Mouse (Mus musculus) limb, embryonic 14.5 days (tissue): ENCODE data around the gene Fndc3b. TPM values are rescaled to one million over a fixed set of nuclear protein-coding genes. Genes with fewer than 3 reads are reported as not detected.

Experiments used
- ATAC-seq: fragments of 200-750 bp; cut with Nextera tagmentation; 2 replicates; pipeline ENCODE4 v1.8.0; 2017; ENCODE audit warnings: low read depth, moderate number of reproducible peaks, moderate TSS enrichment; ENCODE audit not compliant: low FRiP score
- DNase-seq: peaks from one replicate; pipeline ENCODE4 v3.0.0-alpha.2; 2015; ENCODE audit warnings: low spot score
- H3K27ac ChIP-seq: fragments of 300-500 bp; sonication (generic); replicated peaks from 2 replicates; pipeline ENCODE4 v1.5.1; 2014; ENCODE audit warnings: low read depth, mild to moderate bottlenecking, low read length, moderate library complexity, mixed read lengths
- H3K27me3 ChIP-seq: fragments of 300-500 bp; sonication (generic); 2 replicates; pipeline ENCODE4 v1.6.1; 2014; ENCODE audit warnings: low read length, mixed read lengths; ENCODE audit not compliant: control insufficient read depth, insufficient read depth
- H3K36me3 ChIP-seq: fragments of 300-500 bp; sonication (generic); 2 replicates; pipeline ENCODE4 v1.6.1; 2014; ENCODE audit warnings: mild to moderate bottlenecking, low read length, moderate library complexity, mixed read lengths; ENCODE audit not compliant: control insufficient read depth, insufficient read depth
- H3K4me1 ChIP-seq: fragments of 300-500 bp; sonication (generic); 2 replicates; pipeline ENCODE4 v1.6.1; 2014; ENCODE audit warnings: antibody characterized with exemption, low read length, mixed read lengths; ENCODE audit not compliant: control insufficient read depth, insufficient read depth
- H3K4me2 ChIP-seq: fragments of 300-500 bp; sonication (generic); replicated peaks from 2 replicates; pipeline ENCODE4 v1.6.1; 2014; ENCODE audit warnings: low read depth, mild to moderate bottlenecking, low read length, moderate library complexity; ENCODE audit not compliant: severe bottlenecking
- H3K4me3 ChIP-seq: fragments of 300-500 bp; sonication (generic); replicated peaks from 2 replicates; pipeline ENCODE4 v1.5.1; 2014; ENCODE audit warnings: low read length
- H3K9ac ChIP-seq: fragments of 300-500 bp; sonication (generic); 2 replicates; pipeline ENCODE4 v1.6.1; 2014; ENCODE audit warnings: mild to moderate bottlenecking, low read depth, low read length, moderate library complexity; ENCODE audit not compliant: severe bottlenecking
- H3K9me3 ChIP-seq: fragments of 300-500 bp; sonication (generic); 2 replicates; pipeline ENCODE4 v1.6.1; 2016; ENCODE audit warnings: low read length; ENCODE audit not compliant: control insufficient read depth
- POLR2A ChIP-seq: fragments of 200-500 bp; IDR thresholded peaks from 2 replicates; pipeline ENCODE4 v1.8.0; 2012; ENCODE audit warnings: inconsistent platforms, mild to moderate bottlenecking, moderate library complexity, borderline replicate concordance; ENCODE audit not compliant: insufficient read depth, insufficient read length; ENCODE audit errors: extremely low read depth
- WGBS: fragments of 180-500 bp; shearing (Covaris S2); extraction: QIAGEN DNeasy Blood & Tissue Kit; methylation state at CpG from one replicate; pipeline ENCODE4 v1.1.7; 2014; 5-methylcytosine and 5-hydroxymethylcytosine counted together
- polyA plus RNA-seq, 2 experiments: library from polyadenylated mRNA; depleted of rRNA in 1 of 2; stranded (reverse) in 1 of 2; unstranded in 1 of 2; fragments of >200 nt; fragmentation: Nextera tagmentation in 1 of 2; extraction: Ambion mirVana in 1 of 2; gene quantifications; 2 replicates each; pipeline versions ENCODE4 v1.2.1 to v1.2.3; 2012 to 2014

Fndc3b gene
- polyA plus RNA-seq, 2 experiments = 39.6 to 41.3 TPM

DNA sequence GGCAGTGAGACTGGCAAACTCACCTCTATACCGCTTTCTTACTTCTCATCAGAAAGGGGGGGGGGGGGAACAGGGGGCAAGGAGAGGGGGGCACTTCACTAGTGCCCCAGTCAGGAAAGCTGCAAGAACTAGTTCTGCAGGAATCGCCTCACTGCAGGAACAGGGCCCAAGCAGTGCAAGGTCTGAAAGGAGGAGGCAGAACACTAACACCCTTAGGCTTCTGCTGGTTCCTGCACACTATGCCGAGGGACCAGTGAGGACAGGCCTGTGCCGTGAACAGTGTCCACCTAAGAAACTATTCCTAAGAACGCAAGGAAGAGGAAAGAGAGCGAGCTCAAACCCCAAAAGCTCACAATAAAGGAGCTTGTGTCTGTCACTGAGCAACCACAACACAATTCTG lies 26.0 kb downstream of the Fndc3b start:
- DNase-seq = no peak
- H3K4me2 ChIP-seq = no peak overlapping the region
- H3K27ac ChIP-seq = no peak overlapping the region
- peaks cover 18% of the 10 kb centered on the region for H3K4me1 ChIP-seq
- no peak overlapping the region for H3K4me3 ChIP-seq
- WGBS = 78% methylated on average over 6 of the region's 6 CpGs
- no peak for TF ChIP-seq POLR2A
- ATAC-seq = no peak
- no peaks in the 10 kb centered on the region for H3K27me3 ChIP-seq
- H3K36me3 ChIP-seq = peaks cover 14% of the 10 kb centered on the region; the same call in 1 of the 2 replicates
- H3K9me3 ChIP-seq = no peaks in the 10 kb centered on the region
- no peak overlapping the region for H3K9ac ChIP-seq

DNA sequence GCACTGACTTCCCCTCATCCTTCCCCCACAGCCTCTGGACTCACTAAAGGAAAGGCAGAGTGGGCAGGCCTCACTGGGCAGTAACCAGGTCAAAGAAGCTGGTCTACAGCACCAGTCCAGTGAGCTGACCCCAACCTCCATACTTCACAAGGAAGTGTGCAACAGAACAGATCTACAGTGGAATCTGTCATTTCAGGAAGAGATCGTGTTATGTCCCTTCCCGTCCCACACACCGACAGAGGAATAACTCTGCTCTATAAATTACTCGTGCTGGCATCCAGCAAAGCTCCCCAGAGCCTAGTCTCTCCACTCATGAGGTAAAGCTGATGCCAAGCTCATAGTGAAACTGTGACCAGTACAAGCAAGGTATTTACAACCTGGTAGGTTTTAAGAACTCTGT lies 27.7 kb downstream of the Fndc3b start:
- WGBS = 60% methylated on average over 4 of the region's 4 CpGs

DNA sequence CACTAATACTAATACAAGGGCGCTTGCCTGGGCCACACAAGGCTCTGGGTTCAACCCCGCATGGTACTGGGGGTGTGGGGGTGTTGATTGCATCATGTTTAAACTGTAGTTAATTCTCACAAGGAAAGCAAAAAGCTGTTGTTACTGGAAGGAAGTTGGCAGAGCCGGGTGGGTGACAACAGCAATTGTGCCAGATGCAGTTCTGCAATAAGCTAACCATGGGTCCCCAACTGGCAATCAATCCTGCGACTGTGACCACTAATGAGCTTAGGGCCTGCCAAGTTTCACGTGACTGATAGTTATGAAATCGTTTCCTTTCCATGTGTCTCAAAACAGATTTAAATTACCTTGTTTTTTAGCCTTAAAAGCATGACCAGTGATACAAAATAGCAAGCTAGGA lies 33.5 kb downstream of the Fndc3b start:
- TF ChIP-seq POLR2A = no peak
- peaks cover 32% of the 10 kb centered on the region for H3K4me1 ChIP-seq
- H3K36me3 ChIP-seq = peaks cover 9% of the 10 kb centered on the region; the same call in 1 of the 2 replicates
- no peak overlapping the region for H3K27ac ChIP-seq
- no peak overlapping the region for H3K4me2 ChIP-seq
- no peak overlapping the region for H3K4me3 ChIP-seq
- H3K9me3 ChIP-seq = no peaks in the 10 kb centered on the region
- no peak overlapping the region for H3K9ac ChIP-seq
- DNase-seq (no peak), ATAC-seq (no peak)
- no peaks in the 10 kb centered on the region for H3K27me3 ChIP-seq
- 38% methylated on average over 6 of the region's 6 CpGs for WGBS

More for the DNA sequence above, 27.7 kb downstream of the Fndc3b start:
- Histone ChIP-seq H3K27me3 (no peaks in the 10 kb centered on the region), H3K4me2 (no peak overlapping the region), H3K27ac (no peak overlapping the region), H3K9ac (no peak overlapping the region), H3K36me3 (peaks cover 14% of the 10 kb centered on the region; the same call in 1 of the 2 replicates), H3K9me3 (no peaks in the 10 kb centered on the region), H3K4me3 (no peak overlapping the region), H3K4me1 (peaks cover 16% of the 10 kb centered on the region)
- DNase-seq (no peak), ATAC-seq (no peak)
- no peak for TF ChIP-seq POLR2A

DNA sequence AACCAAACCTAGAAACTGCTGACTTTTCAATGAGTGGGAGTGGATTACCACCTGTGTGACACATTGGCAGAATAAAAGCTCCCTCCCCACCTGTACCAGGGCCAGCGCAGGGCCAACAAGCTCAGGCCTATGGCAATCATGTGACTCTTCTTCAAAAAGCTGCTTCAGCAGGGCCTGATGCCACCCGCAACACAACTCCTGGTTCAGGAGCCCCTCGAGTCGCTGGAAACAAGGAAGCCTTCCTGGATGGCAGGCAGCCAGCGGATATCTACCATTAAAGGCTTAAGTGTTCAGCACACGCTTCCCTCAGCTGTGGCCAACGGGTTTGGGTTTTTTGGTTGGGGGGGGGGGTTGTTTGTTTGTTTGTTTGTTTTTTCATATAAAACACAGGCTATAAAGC lies 37.4 kb downstream of the Fndc3b start:
- Histone ChIP-seq H3K27me3 (no peaks in the 10 kb centered on the region), H3K4me1 (peaks cover 36% of the 10 kb centered on the region), H3K4me2 (no peak overlapping the region), H3K9ac (no peak overlapping the region), H3K27ac (no peak overlapping the region), H3K9me3 (no peaks in the 10 kb centered on the region), H3K36me3 (no peaks in the 10 kb centered on the region), H3K4me3 (no peak overlapping the region)
- TF ChIP-seq POLR2A = no peak
- DNase-seq (no peak), ATAC-seq (no peak)
- 58% methylated on average over 7 of the region's 7 CpGs for WGBS

DNA sequence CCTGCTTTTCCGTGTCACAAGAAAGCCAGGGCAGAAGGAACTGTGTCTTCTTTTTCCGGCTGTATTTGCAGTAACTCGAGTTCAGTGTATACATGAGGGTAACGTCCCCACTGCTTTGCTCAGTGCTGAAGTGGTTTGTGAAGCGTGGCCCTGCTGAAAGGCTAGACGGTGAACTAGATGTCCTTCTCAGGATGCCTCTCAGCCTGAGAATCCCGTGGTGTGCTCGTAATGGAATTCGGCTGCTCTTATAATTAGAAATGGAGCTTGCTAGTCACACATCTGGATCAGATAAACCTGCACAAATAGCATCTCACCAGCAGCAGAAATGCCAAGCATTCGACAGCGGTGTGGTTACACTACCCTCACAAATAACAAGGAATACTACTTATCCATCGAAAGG lies 40.7 kb downstream of the Fndc3b start:
- Histone ChIP-seq H3K27me3 (no peaks in the 10 kb centered on the region), H3K36me3 (no peaks in the 10 kb centered on the region), H3K4me2 (no peak overlapping the region), H3K9ac (no peak overlapping the region), H3K4me1 (peaks cover 24% of the 10 kb centered on the region), H3K27ac (no peak overlapping the region), H3K4me3 (no peak overlapping the region), H3K9me3 (no peaks in the 10 kb centered on the region)
- 26% methylated on average over 12 of the region's 12 CpGs for WGBS
- no peak for ATAC-seq
- no peak for TF ChIP-seq POLR2A
- DNase-seq = no peak

DNA sequence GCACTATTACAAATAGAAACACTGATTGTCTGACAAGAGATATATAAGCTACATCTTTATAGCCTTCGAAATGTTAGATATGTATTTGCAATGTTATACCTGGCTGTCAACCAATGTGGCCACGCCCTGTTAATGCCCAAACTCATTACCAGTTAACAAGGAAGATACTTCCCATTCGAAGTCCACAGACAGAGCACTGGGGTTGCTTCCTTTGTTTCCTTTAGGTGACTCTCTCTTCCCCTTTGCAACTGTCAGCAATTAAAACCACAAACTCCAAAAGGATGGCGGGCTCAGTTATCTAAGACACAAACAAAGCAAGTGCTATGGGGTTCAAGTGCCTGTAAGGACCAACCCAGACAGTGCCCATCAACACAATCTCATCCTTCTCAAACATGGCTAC lies 43.8 kb downstream of the Fndc3b start:
- H3K27ac ChIP-seq = no peak overlapping the region
- ATAC-seq (no peak), DNase-seq (no peak)
- no peak overlapping the region for H3K4me2 ChIP-seq
- WGBS = 81% methylated on average over 4 of the region's 4 CpGs
- H3K9ac ChIP-seq = no peak overlapping the region
- TF ChIP-seq POLR2A = no peak
- no peaks in the 10 kb centered on the region for H3K36me3 ChIP-seq
- no peaks in the 10 kb centered on the region for H3K27me3 ChIP-seq
- H3K4me3 ChIP-seq = no peak overlapping the region
- H3K9me3 ChIP-seq = no peaks in the 10 kb centered on the region
- peaks cover 13% of the 10 kb centered on the region for H3K4me1 ChIP-seq
